Mouse (Mus musculus) heart, embryonic 13.5 days (tissue): ENCODE measurements around the gene Adamts15. TPM values are rescaled to one million over a fixed set of nuclear protein-coding genes. Genes with fewer than 3 reads are reported as not detected.
A peak's percentile ranks its signal among the peaks of the same experiment; 100 is the strongest.

Experiments used
- ATAC-seq: fragments of 200-750 bp; cut with Nextera tagmentation; 2 replicates; pipeline ENCODE4 v1.8.0; 2017; ENCODE audit warnings: moderate TSS enrichment; ENCODE audit not compliant: insufficient number of reproducible peaks, low FRiP score, low TSS enrichment; ENCODE audit errors: extremely low read depth
- H3K27ac ChIP-seq: fragments of 300-500 bp; sonication (generic); replicated peaks from 2 replicates; pipeline ENCODE4 v1.5.1; 2015; ENCODE audit warnings: moderate library complexity, mild to moderate bottlenecking, inconsistent platforms
- H3K27me3 ChIP-seq: fragments of 300-500 bp; sonication (generic); replicated peaks from 2 replicates; pipeline ENCODE4 v1.6.1; 2015; ENCODE audit warnings: mild to moderate bottlenecking, inconsistent platforms
- H3K36me3 ChIP-seq: fragments of 300-500 bp; sonication (generic); 2 replicates; pipeline ENCODE4 v1.6.1; 2015; ENCODE audit warnings: mild to moderate bottlenecking, inconsistent platforms
- H3K4me1 ChIP-seq: fragments of 300-500 bp; sonication (generic); 2 replicates; pipeline ENCODE4 v1.6.1; 2015; ENCODE audit warnings: inconsistent platforms
- H3K4me2 ChIP-seq: fragments of 300-500 bp; sonication (generic); 2 replicates; pipeline ENCODE4 v1.6.1; 2015; ENCODE audit warnings: inconsistent platforms, mild to moderate bottlenecking, moderate library complexity
- H3K4me3 ChIP-seq: fragments of 300-500 bp; sonication (generic); 2 replicates; pipeline ENCODE4 v1.5.1; 2015; ENCODE audit warnings: moderate library complexity, mild to moderate bottlenecking, inconsistent platforms
- H3K9ac ChIP-seq: fragments of 300-500 bp; sonication (generic); 2 replicates; pipeline ENCODE4 v1.6.1; 2015; ENCODE audit warnings: inconsistent platforms, mild to moderate bottlenecking, moderate library complexity
- H3K9me3 ChIP-seq: fragments of 300-500 bp; sonication (generic); 2 replicates; pipeline ENCODE4 v1.6.1; 2016; ENCODE audit warnings: inconsistent platforms
- WGBS: fragments of 180-500 bp; shearing (Covaris S2); methylation state at CpG from one replicate; pipeline ENCODE4 v1.1.7; 2015; ENCODE audit warnings: mixed read lengths; 5-methylcytosine and 5-hydroxymethylcytosine counted together
- polyA plus RNA-seq: library from polyadenylated mRNA; unstranded; fragments of >200 nt; fragmentation: Nextera tagmentation; extraction: Ambion mirVana; gene quantifications from 2 replicates; pipeline ENCODE4 v1.2.1, GENCODE M21; 2015

The Adamts15 gene
- polyA plus RNA-seq = 7.9 and 9.0 TPM in 2 replicates

DNA sequence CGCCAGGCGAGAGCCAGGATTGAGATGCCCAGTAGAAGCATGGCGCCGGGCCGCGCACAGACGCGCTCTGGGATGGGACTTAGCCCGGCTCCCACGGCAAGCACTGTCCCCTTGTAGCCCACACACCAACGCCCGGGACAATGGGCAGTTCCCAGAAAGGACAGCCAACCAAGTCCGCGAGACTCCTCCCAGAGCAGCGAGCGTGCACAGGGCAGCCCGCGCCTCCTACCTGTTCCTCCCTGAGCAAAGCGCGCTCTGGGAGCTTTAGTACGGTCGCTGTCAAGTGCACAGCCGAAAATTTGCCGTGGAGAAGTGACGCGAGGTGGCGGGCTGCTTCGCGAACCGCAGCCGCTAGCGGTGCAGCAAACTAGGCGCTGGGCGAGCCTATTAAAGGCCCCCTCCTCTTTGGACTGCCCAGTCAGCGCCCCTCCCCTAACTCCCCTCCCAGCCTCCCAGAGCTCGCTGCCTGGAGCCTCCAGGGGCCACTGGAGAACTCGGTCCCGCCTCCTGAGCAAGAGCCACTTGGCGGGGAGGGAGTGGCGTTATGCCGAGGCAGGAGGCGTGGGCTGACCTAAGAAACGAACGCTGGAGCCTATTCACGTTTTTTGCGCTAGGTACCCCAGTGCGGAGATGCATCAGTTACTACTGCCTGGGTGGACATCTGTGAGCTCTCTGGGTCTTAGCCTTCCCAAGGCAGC, at the start of gene Adamts15:
Adamts15 (minus strand) TSS at position 256 of the 698 bp plus-strand sequence.
- Histone ChIP-seq H3K9me3 (no peaks in the 10 kb centered on the region), H3K27ac (peak within 1 kb of the TSS; percentile 57), H3K36me3 (0 out of 2 replicates have a peak, but pooled peaks cover under 1% of the 10 kb centered on the region), H3K27me3 (peaks cover 24% of the 10 kb centered on the region), H3K4me2 (peak within 1 kb of the TSS; percentile 94), H3K4me3 (peak within 1 kb of the TSS; percentile 76), H3K9ac (peak within 1 kb of the TSS; percentile 84), H3K4me1 (peaks cover 44% of the 10 kb centered on the region)
- peak; percentile 43; the same call in 1 of the 2 replicates for ATAC-seq
- WGBS = under 1% methylated on average over 47 of the region's 47 CpGs

DNA sequence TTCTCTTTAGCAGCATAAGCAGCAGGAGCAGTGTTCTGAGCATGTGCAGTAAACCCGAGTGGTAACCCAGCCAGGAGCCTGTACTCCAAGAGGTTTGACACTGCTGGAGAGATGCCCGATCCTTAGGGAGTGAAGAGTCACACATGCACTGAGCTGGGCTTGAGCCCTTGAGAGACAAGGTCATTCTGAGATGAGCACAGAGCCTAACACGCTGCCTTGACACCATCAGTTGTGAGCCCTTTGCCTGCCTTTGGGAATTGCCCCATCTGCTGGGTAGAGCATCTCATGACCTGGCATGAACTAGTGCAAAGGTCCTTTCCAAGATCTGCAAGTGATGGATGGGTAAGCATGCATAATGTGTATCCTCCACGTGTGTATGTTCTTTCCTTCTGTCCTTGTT, 49.7 kb upstream of the Adamts15 start:
- no peak for ATAC-seq
- Histone ChIP-seq H3K36me3 (no peaks in the 10 kb centered on the region), H3K4me1 (peaks cover 19% of the 10 kb centered on the region), H3K9me3 (no peaks in the 10 kb centered on the region), H3K27ac (no peak overlapping the region), H3K4me3 (no peak overlapping the region), H3K9ac (no peak overlapping the region), H3K4me2 (no peak overlapping the region), H3K27me3 (peaks cover 6% of the 10 kb centered on the region; the same call in 1 of the 2 replicates)
- 36% methylated on average over 4 of the region's 4 CpGs for WGBS

DNA sequence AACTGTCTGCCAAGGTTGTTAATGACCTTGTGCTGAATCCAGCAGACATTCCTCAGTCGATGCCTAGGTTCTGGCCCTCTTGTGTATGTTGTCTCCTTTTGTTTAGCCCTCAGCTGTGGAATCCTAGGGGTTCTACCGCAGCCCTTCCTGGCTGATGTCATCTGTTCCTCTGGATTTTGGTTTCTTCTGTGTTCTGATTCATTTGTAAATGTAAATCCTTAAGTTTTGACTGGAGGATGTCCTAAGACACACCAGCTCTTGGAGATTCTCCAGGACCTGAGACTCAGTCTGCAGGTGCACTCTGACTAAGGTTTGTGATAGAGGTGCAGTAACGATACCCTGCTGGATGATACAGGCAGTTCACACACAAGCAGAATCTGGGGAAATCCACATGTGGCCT, 47.7 kb upstream of the Adamts15 start:
- ATAC-seq = no peak
- H3K27ac ChIP-seq = no peak overlapping the region
- H3K27me3 ChIP-seq = peaks cover 6% of the 10 kb centered on the region; the same call in 1 of the 2 replicates
- peaks cover 20% of the 10 kb centered on the region for H3K4me1 ChIP-seq
- no peaks in the 10 kb centered on the region for H3K9me3 ChIP-seq
- 63% methylated on average over 3 of the region's 3 CpGs for WGBS
- no peak overlapping the region for H3K4me2 ChIP-seq
- H3K4me3 ChIP-seq = no peak overlapping the region
- no peaks in the 10 kb centered on the region for H3K36me3 ChIP-seq
- no peak overlapping the region for H3K9ac ChIP-seq

DNA sequence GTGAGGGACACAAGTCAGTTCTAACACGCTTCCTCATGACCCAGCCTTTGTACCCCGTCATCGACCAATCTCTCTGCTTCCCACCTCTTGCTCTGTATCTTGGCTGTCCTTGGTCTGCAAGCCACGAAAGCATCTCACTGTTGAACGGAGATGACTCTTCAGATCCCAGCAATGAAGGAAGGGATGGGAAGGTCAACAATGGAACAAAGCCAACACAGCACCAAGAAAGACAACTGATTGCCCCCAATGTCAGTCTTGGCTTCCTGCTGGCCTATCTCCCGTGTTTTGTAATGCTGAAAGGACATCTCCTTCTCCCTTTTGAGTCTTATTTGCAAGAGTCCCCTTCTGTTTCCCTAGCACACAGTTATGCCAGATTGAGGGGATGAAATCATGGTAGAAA, 45.9 kb upstream of the Adamts15 start:
- no peak overlapping the region for H3K4me3 ChIP-seq
- H3K4me2 ChIP-seq = no peak overlapping the region
- H3K27ac ChIP-seq = no peak overlapping the region
- H3K9me3 ChIP-seq = no peaks in the 10 kb centered on the region
- H3K4me1 ChIP-seq = peaks cover 24% of the 10 kb centered on the region
- 72% methylated on average over 6 of the region's 6 CpGs for WGBS
- no peak overlapping the region for H3K9ac ChIP-seq
- no peaks in the 10 kb centered on the region for H3K36me3 ChIP-seq
- ATAC-seq = no peak
- peaks cover 9% of the 10 kb centered on the region; the same call in 1 of the 2 replicates for H3K27me3 ChIP-seq

DNA sequence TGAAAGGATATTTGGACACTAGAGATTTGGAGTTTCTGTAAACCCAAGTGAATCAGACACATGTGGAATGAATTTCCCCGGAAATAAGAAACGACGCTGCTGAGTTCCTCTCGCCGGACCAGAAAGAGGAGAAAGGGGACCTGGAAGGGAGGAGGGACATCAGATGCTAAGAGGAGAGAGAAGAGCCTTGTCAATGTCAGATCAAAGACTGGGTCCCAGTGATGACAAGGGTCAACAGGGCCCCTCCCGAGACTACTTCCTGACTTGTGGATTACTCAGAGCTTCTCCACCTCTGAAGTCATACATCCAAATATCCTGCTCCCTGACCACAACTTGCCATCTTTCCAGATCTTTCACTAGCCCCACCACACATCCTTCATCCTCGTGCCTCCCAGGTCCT, 44.6 kb upstream of the Adamts15 start:
- Histone ChIP-seq H3K9me3 (no peaks in the 10 kb centered on the region), H3K4me1 (peaks cover 22% of the 10 kb centered on the region), H3K4me3 (no peak overlapping the region), H3K4me2 (no peak overlapping the region), H3K9ac (no peak overlapping the region), H3K36me3 (no peaks in the 10 kb centered on the region), H3K27me3 (peaks cover 9% of the 10 kb centered on the region; the same call in 1 of the 2 replicates), H3K27ac (no peak overlapping the region)
- ATAC-seq = no peak
- WGBS = 40% methylated on average over 7 of the region's 7 CpGs

DNA sequence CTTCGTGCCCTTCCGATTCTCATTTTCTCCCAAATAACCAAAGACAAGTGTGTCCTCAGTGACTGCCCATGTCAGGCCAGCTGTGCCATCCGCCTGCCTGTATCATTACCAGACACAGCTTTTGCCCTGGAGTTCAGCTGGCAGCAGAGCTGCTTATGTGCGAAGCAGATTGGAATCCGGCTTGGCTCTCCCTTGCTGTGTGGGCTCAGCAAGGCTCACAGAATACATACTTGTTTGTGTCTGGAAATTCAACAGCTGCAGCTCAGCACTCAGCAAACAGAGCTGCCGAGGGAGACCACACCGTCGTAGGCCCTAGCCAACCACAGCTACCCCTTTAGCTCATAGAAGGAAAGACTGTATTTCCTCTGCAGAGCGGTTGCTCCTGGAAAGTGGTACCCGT, 42.4 kb upstream of the Adamts15 start:
- 0 out of 2 replicates have a peak overlapping the region, but pooled peaks have one; percentile 34 for H3K27ac ChIP-seq
- H3K9me3 ChIP-seq = no peaks in the 10 kb centered on the region
- WGBS = 62% methylated on average over 10 of the region's 10 CpGs
- no peak overlapping the region for H3K4me2 ChIP-seq
- peaks cover 19% of the 10 kb centered on the region for H3K4me1 ChIP-seq
- H3K9ac ChIP-seq = no peak overlapping the region
- H3K4me3 ChIP-seq = no peak overlapping the region
- H3K36me3 ChIP-seq = no peaks in the 10 kb centered on the region
- no peak; the same call in 1 of the 2 replicates for ATAC-seq
- peaks cover 15% of the 10 kb centered on the region for H3K27me3 ChIP-seq

DNA sequence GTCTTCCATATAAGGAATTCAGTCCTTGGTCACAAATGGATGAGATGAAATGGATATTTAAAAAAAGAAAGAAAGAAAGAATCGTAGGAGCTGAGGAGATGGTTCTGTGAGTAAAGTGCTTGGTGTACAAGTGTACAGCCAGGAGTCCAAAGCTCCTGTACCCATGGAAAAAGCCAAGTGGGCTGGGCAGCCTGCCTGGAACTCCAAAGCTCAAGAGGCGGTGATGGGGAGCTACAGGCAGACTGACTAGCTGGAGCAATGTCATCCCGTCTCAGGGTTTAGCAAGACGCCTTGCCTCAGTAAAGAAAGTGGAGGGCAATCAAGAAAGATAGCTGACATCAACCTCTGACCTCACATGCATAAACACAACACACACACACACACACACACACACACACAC, 41.5 kb upstream of the Adamts15 start:
- Histone ChIP-seq H3K4me3 (no peak overlapping the region), H3K9me3 (no peaks in the 10 kb centered on the region), H3K27me3 (peaks cover 23% of the 10 kb centered on the region), H3K27ac (no peak overlapping the region), H3K4me1 (peaks cover 19% of the 10 kb centered on the region), H3K4me2 (no peak overlapping the region), H3K36me3 (no peaks in the 10 kb centered on the region), H3K9ac (no peak overlapping the region)
- ATAC-seq = no peak
- WGBS = 79% methylated on average over 4 of the region's 4 CpGs

DNA sequence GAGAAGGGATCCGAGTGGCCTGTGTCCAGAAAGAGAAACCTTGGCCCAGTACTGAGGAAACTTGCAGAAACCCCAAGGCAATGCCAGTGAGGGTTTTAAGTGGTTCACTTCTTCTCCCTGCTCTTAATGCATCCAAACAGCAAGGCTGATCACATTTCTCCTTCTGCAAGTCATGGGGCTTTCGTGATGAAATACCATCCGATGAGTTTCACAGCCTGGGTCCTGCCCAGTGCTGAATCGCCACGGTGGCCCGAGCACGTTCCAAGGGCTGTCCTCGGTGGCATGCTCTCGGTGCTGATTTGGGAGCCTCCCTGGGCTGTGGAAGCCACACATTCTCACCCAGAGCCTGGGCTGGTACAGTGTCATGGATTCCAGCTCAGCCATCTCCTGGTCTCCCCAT, 33.0 kb upstream of the Adamts15 start:
- Histone ChIP-seq H3K9ac (no peak overlapping the region), H3K27me3 (peaks cover 32% of the 10 kb centered on the region), H3K4me2 (no peak overlapping the region), H3K4me1 (peaks cover 17% of the 10 kb centered on the region), H3K27ac (no peak overlapping the region), H3K4me3 (no peak overlapping the region), H3K9me3 (no peaks in the 10 kb centered on the region), H3K36me3 (no peaks in the 10 kb centered on the region)
- no peak for ATAC-seq
- WGBS = 72% methylated on average over 9 of the region's 9 CpGs

DNA sequence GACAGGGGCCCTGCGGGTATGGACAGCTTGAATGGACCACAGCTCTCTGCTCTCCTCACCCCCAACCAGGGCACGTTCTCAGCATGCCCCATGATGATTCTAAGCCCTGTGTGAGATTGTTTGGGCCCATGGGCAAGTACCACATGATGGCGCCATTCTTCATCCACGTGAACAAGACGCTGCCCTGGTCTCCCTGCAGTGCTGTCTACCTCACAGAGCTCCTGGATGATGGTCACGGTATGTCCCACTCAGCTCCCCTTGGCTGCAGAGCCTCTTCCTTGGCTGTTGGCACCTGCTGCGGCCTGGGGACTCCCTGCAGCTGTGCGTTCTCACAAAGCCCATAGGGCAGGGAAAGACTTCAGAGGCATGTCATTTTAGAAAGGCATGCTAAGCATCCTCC, 31.0 kb upstream of the Adamts15 start:
- H3K9ac ChIP-seq = no peak overlapping the region
- H3K4me3 ChIP-seq = no peak overlapping the region
- peaks cover 22% of the 10 kb centered on the region; the same call in 1 of the 2 replicates for H3K27me3 ChIP-seq
- no peak for ATAC-seq
- H3K36me3 ChIP-seq = no peaks in the 10 kb centered on the region
- H3K4me1 ChIP-seq = peaks cover 30% of the 10 kb centered on the region
- 46% methylated on average over 8 of the region's 8 CpGs for WGBS
- H3K4me2 ChIP-seq = no peak overlapping the region
- no peaks in the 10 kb centered on the region for H3K9me3 ChIP-seq
- H3K27ac ChIP-seq = no peak overlapping the region

DNA sequence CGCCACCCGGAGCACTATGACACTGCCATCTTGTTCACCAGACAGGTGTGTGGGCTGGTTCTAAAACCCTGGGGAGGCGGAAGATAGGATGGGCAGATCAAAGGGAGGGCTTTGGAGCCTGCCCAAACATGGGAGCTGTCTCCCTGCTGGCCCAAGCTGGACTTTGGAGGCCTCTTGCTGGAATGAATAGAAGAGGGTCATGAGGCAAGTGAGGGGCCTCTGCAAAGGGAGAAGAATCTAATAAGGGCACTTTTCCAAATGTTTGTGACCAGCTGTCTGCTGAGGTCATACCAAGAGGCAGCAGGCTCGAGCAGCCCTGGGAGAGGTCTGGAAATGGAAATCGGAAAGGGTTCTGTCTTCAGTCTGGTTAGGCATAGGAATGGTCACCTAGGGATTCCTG, 29.2 kb upstream of the Adamts15 start:
- H3K27me3 ChIP-seq = peaks cover 38% of the 10 kb centered on the region
- no peaks in the 10 kb centered on the region for H3K36me3 ChIP-seq
- no peak for ATAC-seq
- no peaks in the 10 kb centered on the region for H3K9me3 ChIP-seq
- H3K4me2 ChIP-seq = no peak overlapping the region
- no peak overlapping the region for H3K27ac ChIP-seq
- H3K4me1 ChIP-seq = peaks cover 31% of the 10 kb centered on the region
- 71% methylated on average over 5 of the region's 5 CpGs for WGBS
- no peak overlapping the region for H3K4me3 ChIP-seq
- no peak overlapping the region for H3K9ac ChIP-seq

DNA sequence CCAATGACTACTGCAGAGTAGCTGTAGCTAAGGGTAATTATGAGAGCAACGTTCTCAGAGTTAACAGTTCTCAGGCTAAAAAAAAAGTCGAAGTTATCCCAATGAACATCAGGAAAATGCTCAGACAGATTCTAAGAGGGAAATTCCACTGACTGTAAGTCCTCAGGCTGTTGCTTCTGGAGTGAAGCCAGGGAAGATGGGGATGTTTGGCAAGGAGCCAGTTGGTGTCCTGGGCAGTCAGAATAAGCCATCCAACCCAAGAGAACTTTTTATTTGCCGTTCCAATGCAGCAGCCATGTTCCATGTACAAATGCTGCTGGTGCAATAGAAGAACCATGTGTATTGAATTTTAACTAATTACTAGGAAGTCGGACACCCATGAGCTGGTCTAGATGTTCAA, 28.3 kb upstream of the Adamts15 start:
- H3K36me3 ChIP-seq = no peaks in the 10 kb centered on the region
- WGBS = 43% methylated on average over 4 of the region's 4 CpGs
- no peak overlapping the region for H3K4me2 ChIP-seq
- ATAC-seq = no peak
- H3K4me3 ChIP-seq = no peak overlapping the region
- no peak overlapping the region for H3K9ac ChIP-seq
- no peaks in the 10 kb centered on the region for H3K9me3 ChIP-seq
- peaks cover 38% of the 10 kb centered on the region for H3K27me3 ChIP-seq
- H3K4me1 ChIP-seq = peaks cover 40% of the 10 kb centered on the region
- peak overlapping the region; percentile 8; the same call in 1 of the 2 replicates for H3K27ac ChIP-seq

DNA sequence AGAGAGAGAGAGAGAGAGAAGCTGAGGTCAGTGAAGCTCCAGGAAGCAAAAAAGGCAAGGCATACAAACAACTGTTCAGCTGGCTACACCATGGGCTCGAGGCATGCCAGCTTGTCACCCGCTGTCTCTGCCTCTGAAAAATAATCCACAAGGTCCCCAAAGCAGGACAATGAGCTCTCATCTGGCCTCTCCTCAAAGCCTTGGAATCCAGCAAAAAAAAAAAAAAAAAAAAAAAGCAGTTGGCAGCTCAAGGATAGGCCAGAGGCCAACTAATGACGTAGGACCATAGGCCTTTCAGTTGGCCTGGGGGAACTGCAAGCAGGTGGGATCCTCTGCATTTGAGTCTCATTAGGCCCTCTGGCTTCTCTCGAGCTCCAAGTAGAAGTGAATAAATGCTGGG, 27.7 kb upstream of the Adamts15 start:
- Histone ChIP-seq H3K9me3 (no peaks in the 10 kb centered on the region), H3K4me1 (peaks cover 45% of the 10 kb centered on the region), H3K4me2 (no peak overlapping the region), H3K36me3 (no peaks in the 10 kb centered on the region), H3K9ac (no peak overlapping the region), H3K27ac (peak overlapping the region; percentile 20; the same call in 1 of the 2 replicates), H3K4me3 (no peak overlapping the region), H3K27me3 (peaks cover 43% of the 10 kb centered on the region)
- no peak for ATAC-seq
- WGBS = 58% methylated on average over 4 of the region's 4 CpGs
